Mouse (Mus musculus): Measurements from ENCODE around the gene Eya2. TPM values are rescaled to one million over a fixed set of nuclear protein-coding genes. Genes with fewer than 3 reads are reported as not detected.

Eya2 gene
- polyA plus RNA-seq, 1 experiment = 6.0 TPM

DNA sequence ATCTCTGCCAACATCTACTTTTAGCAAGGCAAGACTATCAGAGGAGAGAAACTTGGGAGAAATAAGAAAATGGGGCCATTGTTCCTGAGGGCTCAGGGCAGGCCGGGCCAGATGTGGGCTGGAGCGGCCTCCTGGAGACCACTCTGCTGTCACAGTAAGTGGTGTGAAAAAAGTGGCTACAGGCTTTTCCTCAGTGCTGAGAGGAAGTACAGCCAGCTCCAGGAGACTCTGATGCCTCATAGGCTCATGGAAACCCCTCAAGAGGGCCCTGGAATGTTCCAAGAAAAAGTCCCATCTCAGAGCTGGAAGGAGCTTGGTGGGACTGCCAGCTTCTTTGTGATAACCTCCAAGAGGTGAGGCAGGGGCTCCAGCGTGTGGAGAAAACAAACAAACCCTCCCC, 27.8 kb downstream of the Eya2 start:
- no peak for TF ChIP-seq POLR2A (IDR thresholded peaks at IDR 0.05; ENCODE audit: low read depth, low read length)
- TF ChIP-seq CTCF (IDR thresholded peaks at IDR 0.05; ENCODE audit: extremely low read depth, insufficient read depth, insufficient read length, insufficient replicate concordance) = no peak
- H3K27me3 ChIP-seq (ENCODE audit: control insufficient read depth, insufficient read depth, low read length) = no peaks in the 10 kb centered on the region
- H3K4me1 ChIP-seq (ENCODE audit: control insufficient read depth, insufficient read depth, insufficient read length) = no peaks in the 10 kb centered on the region
- no peak overlapping the region for H3K4me3 ChIP-seq (ENCODE audit: extremely low read depth, insufficient read depth, insufficient read length)
- DNase-seq (ENCODE audit: low read depth in 1 of 2, low spot score in 2 of 2) = no peak
- WGBS = 62% methylated on average over 3 of the region's 3 CpGs
- no peaks in the 10 kb centered on the region for H3K36me3 ChIP-seq (ENCODE audit: control insufficient read depth, insufficient read depth, low read length)
- H3K27ac ChIP-seq (ENCODE audit: insufficient read depth, low read length) = no peak overlapping the region

DNA sequence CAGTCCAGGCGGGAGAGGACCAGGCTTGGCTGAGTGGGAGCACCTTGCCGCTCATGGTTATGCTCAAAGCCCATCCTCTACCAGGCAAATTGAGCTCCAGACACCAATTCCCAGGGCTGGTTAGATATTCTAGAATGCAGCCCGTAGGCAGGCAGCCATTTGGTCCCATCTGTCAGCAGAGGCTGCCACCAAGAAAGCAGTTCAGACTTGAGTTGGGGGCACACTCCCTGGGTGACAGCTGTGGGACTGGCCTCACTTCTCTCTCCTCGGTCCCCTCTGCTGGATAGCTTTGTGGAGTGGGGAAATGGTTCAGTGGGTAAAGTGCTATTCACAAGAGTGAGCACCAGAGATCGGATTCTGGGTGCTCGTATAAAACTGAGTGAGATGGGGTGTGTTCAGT, 32.0 kb downstream of the Eya2 start:
- WGBS = 89% methylated on average over 6 of the region's 6 CpGs
- no peaks in the 10 kb centered on the region for H3K36me3 ChIP-seq (ENCODE audit: control insufficient read depth, insufficient read depth, low read length)

DNA sequence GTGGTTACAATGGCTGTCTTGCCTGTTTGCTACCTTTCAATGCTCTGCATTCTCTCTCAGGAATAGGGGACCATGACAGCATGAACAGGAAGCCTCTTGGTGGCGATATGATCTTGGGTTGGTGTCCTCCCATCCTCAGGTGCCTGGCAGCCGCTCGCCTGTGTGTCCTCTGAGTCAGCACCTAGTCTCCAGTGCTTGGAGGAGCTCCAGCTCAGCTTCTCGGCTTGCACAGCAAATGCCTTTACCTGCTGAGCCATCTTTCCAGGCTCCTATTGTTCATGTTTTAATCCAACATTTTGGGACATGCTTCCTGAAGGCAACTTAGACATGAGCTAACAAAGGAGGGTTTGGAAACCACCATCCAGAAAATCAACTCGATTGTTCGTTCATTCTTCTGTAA, 33.1 kb downstream of the Eya2 start:
- 31% methylated on average over 6 of the region's 6 CpGs for WGBS
- Histone ChIP-seq H3K27ac (ENCODE audit: insufficient read depth, low read length) (no peak overlapping the region), H3K27me3 (ENCODE audit: control insufficient read depth, insufficient read depth, low read length) (no peaks in the 10 kb centered on the region), H3K4me3 (ENCODE audit: extremely low read depth, insufficient read depth, insufficient read length) (no peak overlapping the region), H3K36me3 (ENCODE audit: control insufficient read depth, insufficient read depth, low read length) (no peaks in the 10 kb centered on the region), H3K4me1 (ENCODE audit: control insufficient read depth, insufficient read depth, insufficient read length) (no peaks in the 10 kb centered on the region)
- no peak for DNase-seq (ENCODE audit: low read depth in 1 of 2, low spot score in 2 of 2)
- TF ChIP-seq CTCF (IDR thresholded peaks at IDR 0.05; ENCODE audit: extremely low read depth, insufficient read depth, insufficient read length, insufficient replicate concordance) (peak; percentile 7; the same call in 1 of the 2 replicates), POLR2A (IDR thresholded peaks at IDR 0.05; ENCODE audit: low read depth, low read length) (no peak)

More for the DNA sequence above, 32.0 kb downstream of the Eya2 start:
- Histone ChIP-seq H3K27ac (ENCODE audit: insufficient read depth, low read length) (no peak overlapping the region), H3K27me3 (ENCODE audit: control insufficient read depth, insufficient read depth, low read length) (no peaks in the 10 kb centered on the region), H3K4me3 (ENCODE audit: extremely low read depth, insufficient read depth, insufficient read length) (no peak overlapping the region), H3K4me1 (ENCODE audit: control insufficient read depth, insufficient read depth, insufficient read length) (no peaks in the 10 kb centered on the region)
- no peak for TF ChIP-seq CTCF (IDR thresholded peaks at IDR 0.05; ENCODE audit: extremely low read depth, insufficient read depth, insufficient read length, insufficient replicate concordance)
- TF ChIP-seq POLR2A (IDR thresholded peaks at IDR 0.05; ENCODE audit: low read depth, low read length) = no peak
- DNase-seq (ENCODE audit: low read depth in 1 of 2, low spot score in 2 of 2) = no peak

DNA sequence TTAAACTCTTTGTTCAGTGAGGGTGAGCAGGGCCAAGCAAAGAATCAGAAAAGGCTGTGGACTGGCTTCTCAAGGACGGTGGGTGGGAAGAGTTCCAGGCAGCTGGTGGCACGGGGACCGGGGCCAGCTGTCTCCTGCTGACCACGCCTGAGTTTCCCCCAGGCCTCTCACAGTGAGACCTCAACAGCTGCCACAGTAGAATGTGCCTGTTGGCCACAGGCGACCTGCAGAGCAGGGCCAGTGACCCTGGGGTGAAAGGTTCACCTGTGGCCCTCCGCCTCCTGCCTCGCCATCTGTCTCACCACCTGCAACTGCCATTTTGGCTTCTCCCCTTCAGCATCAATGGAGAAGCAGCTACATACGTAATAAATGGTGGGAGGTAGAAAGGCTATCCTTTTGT, 35.1 kb downstream of the Eya2 start:
- no peak overlapping the region for H3K27ac ChIP-seq (ENCODE audit: insufficient read depth, low read length)
- TF ChIP-seq CTCF (IDR thresholded peaks at IDR 0.05; ENCODE audit: extremely low read depth, insufficient read depth, insufficient read length, insufficient replicate concordance) = no peak
- TF ChIP-seq POLR2A (IDR thresholded peaks at IDR 0.05; ENCODE audit: low read depth, low read length) = no peak
- H3K4me1 ChIP-seq (ENCODE audit: control insufficient read depth, insufficient read depth, insufficient read length) = no peaks in the 10 kb centered on the region

DNA sequence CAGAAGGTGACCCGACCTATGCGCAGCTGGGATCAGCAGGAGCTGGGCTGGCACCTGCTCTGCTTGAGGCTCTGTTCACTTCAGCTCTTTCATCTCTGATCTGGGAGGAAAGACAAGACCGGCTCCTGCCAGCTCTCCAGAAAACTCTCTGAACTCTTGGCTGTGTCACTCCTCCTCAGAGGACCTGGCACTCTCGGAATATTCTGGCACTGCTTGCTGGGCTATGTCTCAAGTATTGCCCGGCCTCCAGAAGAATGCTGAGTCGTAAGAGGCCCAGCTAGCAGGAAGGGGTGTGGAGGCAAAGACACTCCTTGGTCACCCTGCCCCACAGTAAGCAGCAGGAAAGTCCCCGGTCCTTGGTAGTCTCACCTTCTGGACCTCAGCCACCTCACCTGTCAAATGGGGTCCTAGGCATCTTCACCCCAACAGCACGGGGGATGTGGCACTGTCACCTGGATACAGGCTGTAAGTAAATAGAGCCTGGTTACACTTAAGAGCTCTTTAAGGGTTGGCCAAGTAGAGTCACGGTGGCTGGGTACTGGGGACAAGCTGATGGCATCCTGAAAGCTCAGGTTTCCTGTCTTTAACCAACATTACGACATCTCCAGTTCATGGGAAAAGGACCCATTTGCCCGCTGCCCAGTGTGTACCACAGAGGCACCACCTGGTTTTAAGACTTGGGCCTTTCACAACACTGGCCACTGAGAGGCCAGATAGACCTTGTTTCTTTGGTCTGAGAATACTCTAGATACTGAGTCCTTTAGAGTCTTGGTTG, 38.4 kb downstream of the Eya2 start:
- H3K27me3 ChIP-seq (ENCODE audit: control insufficient read depth, insufficient read depth, low read length) = no peaks in the 10 kb centered on the region
- no peaks in the 10 kb centered on the region for H3K4me1 ChIP-seq (ENCODE audit: control insufficient read depth, insufficient read depth, insufficient read length)
- 68% methylated on average over 11 of the region's 11 CpGs for WGBS
- DNase-seq (ENCODE audit: low read depth in 1 of 2, low spot score in 2 of 2) = no peak
- no peak for TF ChIP-seq POLR2A (IDR thresholded peaks at IDR 0.05; ENCODE audit: low read depth, low read length)
- no peak for TF ChIP-seq CTCF (IDR thresholded peaks at IDR 0.05; ENCODE audit: extremely low read depth, insufficient read depth, insufficient read length, insufficient replicate concordance)
- no peaks in the 10 kb centered on the region for H3K36me3 ChIP-seq (ENCODE audit: control insufficient read depth, insufficient read depth, low read length)
- no peak overlapping the region for H3K4me3 ChIP-seq (ENCODE audit: extremely low read depth, insufficient read depth, insufficient read length)
- H3K27ac ChIP-seq (ENCODE audit: insufficient read depth, low read length) = no peak overlapping the region

More for the DNA sequence above, 35.1 kb downstream of the Eya2 start:
- DNase-seq (ENCODE audit: low read depth in 1 of 2, low spot score in 2 of 2) = no peak
- 52% methylated on average over 8 of the region's 8 CpGs for WGBS
- Histone ChIP-seq H3K36me3 (ENCODE audit: control insufficient read depth, insufficient read depth, low read length) (no peaks in the 10 kb centered on the region), H3K27me3 (ENCODE audit: control insufficient read depth, insufficient read depth, low read length) (no peaks in the 10 kb centered on the region), H3K4me3 (ENCODE audit: extremely low read depth, insufficient read depth, insufficient read length) (no peak overlapping the region)

DNA sequence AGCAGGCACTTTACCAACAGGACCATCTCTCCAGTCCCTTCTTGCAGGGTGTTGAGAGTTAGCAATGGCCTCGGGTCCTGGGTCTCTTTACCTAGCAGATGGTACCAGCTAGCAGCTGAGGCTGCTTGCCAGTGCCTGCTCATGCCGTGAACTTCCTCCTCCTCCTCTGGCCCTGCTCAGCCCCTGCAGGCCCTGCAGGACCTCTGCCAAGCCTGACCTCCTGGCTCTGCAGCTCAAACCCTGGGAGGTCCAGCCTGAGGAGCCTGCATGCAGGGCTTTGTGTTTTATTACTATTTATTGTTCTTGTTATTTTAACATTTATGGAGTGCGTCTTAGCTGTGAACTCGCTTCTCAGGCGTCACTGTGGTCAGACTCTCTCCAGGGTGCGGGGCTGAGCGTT, 39.6 kb downstream of the Eya2 start:
- DNase-seq (ENCODE audit: low read depth in 1 of 2, low spot score in 2 of 2) = no peak
- TF ChIP-seq CTCF (IDR thresholded peaks at IDR 0.05; ENCODE audit: extremely low read depth, insufficient read depth, insufficient read length, insufficient replicate concordance) (no peak), POLR2A (IDR thresholded peaks at IDR 0.05; ENCODE audit: low read depth, low read length) (no peak)
- peaks cover 6% of the 10 kb centered on the region; the same call in 1 of the 2 replicates for H3K4me1 ChIP-seq (ENCODE audit: control insufficient read depth, insufficient read depth, insufficient read length)
- H3K27me3 ChIP-seq (ENCODE audit: control insufficient read depth, insufficient read depth, low read length) = no peaks in the 10 kb centered on the region
- H3K4me3 ChIP-seq (ENCODE audit: extremely low read depth, insufficient read depth, insufficient read length) = no peak overlapping the region
- WGBS = 71% methylated on average over 7 of the region's 7 CpGs
- H3K36me3 ChIP-seq (ENCODE audit: control insufficient read depth, insufficient read depth, low read length) = no peaks in the 10 kb centered on the region
- no peak overlapping the region for H3K27ac ChIP-seq (ENCODE audit: insufficient read depth, low read length)

DNA sequence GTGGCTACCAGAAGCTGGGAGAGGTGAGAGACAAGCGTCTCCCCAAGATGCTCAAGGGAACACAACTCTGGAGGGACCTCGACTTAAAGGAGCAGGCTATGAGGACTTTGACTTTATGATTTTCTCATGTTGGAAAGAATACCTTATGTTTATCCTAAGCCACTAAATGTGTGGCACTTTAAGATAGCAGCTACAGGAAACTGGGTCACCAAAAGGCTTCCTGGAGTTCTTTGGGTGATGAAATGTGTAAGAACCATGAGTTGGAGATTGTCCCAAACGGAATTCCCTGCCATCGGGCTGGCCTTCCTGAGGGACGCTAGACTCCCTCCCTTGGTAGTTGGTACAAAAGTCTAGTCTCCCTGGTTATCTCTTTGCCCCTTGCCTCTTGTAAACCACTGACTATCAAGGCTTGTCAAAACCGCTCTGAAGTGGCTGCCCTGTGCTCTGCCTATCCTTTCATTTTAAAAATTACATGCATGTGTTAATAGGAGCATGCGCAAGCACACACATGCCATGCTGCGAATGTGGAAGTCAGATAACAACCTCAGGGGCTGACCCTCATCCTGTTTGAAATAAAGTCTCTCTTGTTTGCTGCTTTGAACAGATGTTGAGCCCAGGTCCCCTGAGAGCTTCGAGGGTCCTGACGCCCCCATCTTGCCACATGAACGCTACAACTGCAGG, 44.4 kb downstream of the Eya2 start:
- TF ChIP-seq POLR2A (IDR thresholded peaks at IDR 0.05; ENCODE audit: low read depth, low read length) (no peak), CTCF (IDR thresholded peaks at IDR 0.05; ENCODE audit: extremely low read depth, insufficient read depth, insufficient read length, insufficient replicate concordance) (no peak)
- Histone ChIP-seq H3K4me3 (ENCODE audit: extremely low read depth, insufficient read depth, insufficient read length) (no peak overlapping the region), H3K27ac (ENCODE audit: insufficient read depth, low read length) (no peak overlapping the region), H3K27me3 (ENCODE audit: control insufficient read depth, insufficient read depth, low read length) (no peaks in the 10 kb centered on the region), H3K36me3 (ENCODE audit: control insufficient read depth, insufficient read depth, low read length) (no peaks in the 10 kb centered on the region), H3K4me1 (ENCODE audit: control insufficient read depth, insufficient read depth, insufficient read length) (peaks cover 8% of the 10 kb centered on the region; the same call in 1 of the 2 replicates)
- DNase-seq (ENCODE audit: low read depth in 1 of 2, low spot score in 2 of 2) = no peak
- 13% methylated on average over 11 of the region's 11 CpGs for WGBS
